Mouse (Mus musculus) MEL-GATA-1-ER (cell line): Measurements from ENCODE around the gene Slc9a3r1.

Experiments used
- DNase-seq: peaks from one replicate; pipeline ENCODE4 v3.0.0-alpha.2; 2012; ENCODE audit warnings: low read depth; ENCODE audit errors: extremely low read depth

The Slc9a3r1 gene

DNA sequence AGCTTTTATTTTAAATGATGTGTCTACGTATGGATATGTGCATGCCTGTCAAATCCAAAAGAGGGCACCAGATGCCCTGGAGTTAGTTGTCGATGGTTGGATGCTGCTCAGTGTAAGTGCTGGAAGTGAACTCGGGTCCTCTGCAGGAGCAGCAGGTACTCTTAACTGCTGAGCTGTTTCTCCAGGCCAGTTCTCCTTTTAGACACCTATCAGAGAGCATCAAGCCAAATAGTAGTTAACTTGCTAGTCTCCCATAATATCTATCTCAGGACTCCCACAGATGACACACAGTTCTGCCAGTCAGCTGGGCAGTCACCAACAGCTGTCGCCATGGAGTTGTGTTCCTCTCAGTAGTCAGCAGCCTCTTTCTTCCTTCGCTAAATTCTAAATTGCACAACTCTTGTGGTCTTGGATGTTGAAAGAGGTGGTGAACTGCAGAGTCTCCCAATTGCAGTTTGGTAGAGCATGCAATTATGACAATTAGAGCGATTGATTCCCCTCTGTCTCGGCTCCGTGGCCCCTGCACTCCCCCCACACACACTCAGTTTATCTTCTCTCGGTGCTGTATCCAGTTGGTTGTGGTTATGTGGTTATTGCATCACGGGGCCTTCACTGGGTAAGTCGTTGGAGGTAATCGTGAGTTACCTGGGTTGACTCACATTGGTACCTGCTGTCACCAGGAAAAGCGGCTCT lies 25.5 kb downstream of the Slc9a3r1 start:
- no peak for DNase-seq

DNA sequence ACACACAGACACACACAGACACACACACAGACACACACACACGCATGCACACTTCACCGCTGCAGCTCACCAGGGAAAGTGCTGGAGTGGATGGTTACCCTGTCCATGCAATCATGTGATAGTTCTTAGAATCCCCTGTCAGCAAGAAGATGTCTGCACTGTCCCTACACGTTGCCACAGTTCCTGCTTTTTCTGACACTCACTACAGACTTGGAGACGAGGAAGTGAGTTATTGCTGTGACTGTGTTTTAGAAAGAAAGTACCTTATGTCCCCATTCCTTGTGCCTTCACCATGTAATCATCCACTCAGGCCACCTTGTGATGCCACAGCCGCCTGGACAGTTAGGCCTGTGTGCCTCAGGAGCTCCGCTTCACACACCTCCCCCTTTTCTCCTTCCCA lies 26.2 kb downstream of the Slc9a3r1 start:
- DNase-seq, result no peak

DNA sequence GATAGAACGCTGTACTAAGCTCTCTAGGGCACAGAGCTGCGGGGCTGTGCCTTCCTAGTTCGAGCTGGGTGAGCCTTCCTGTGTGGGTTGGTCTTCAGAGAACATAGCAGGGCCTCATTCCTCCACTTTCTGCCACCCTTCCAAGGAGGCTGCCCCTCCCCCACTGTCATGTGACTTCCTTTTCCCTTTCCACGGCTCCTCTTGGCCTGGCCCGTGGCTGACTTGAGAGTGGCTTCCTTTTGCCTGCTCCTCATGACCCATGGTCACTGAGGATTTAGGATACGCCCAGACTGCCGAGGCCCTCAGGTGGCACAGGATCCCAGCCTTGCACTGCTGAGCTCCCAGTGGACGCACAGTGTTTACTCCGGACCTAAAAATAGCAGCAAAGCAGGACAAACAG lies 29.0 kb downstream of the Slc9a3r1 start:
- no peak for DNase-seq

DNA sequence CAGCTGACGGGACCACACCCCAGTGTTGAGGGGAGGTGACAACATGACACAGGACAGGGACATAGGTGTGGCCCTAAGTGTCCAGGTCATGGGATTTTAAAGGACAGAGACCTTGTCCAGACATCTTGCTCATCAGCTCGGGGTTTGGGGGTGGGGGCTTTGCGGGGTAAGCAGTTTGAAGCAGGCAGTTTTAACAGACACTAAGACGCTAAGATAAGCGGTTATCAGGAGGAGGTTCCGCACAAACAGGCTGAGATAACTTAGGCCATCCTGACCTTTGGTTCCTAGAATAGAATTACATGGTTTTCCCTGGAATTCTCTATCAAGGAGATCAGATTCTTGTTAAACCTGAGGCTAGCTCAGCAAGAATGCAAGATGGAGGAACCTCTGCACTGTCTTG lies 31.6 kb downstream of the Slc9a3r1 start:
- DNase-seq, result no peak

DNA sequence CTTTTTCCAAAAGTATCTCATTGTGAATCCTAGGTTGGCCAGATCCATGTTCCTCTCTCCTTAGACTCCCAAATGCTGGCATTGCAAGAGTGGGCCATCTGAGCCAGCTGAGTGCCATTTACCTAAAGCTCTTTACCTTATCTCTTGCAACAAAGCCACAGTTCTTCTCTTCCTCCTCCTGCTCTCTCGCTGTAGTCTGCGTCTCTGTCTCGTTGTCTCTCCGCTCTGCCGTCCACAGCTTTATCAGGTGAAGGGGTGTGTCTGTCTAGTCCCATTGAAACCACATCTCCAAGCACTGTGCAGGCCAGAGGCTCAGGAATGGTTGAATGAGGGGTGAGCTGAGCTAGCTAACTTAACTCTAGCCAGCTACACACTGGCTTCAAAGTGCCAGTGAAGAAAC lies 32.8 kb downstream of the Slc9a3r1 start:
- DNase-seq, result peak; percentile 82

DNA sequence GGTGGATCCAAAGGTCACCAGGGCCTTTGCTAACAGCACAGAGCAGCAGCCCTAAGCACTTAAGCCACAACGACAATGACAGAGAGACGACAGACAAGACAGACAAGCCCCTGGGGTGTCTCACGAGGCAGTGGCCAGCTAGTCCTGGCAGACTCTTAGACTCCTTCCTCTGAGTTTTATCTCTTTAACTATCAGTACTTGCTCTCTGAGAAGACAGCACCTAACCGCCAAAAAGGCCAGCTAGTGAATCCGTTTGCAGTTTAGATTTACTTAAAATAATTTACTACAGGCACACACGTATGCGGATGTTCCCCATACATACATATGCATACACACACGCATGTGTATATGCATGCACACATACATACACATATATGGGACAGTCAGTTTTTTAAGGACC lies 34.4 kb downstream of the Slc9a3r1 start:
- DNase-seq, result no peak

DNA sequence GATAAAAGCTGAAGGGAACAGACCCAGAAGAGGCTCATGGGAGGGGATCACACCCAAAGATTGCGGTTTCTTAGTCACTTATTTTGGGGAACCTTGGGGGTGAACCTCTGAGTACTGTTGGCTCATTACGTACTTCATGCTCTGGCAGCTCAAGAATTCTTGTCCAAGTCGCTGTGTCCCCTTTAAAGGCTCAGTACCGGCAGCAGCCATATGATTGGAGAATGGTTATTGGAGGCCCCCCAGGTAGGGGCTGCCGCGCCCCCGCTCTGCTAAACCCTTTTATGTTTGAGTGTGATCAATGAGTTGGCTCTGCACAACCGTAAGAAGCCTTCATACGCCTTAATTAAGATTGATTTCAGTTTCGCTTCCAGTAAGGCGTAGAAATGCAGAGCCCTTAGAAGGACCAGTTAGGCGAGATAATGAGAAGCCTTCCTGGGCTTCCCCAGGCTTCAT lies 35.8 kb downstream of the Slc9a3r1 start:
- peak; percentile 87 for DNase-seq

DNA sequence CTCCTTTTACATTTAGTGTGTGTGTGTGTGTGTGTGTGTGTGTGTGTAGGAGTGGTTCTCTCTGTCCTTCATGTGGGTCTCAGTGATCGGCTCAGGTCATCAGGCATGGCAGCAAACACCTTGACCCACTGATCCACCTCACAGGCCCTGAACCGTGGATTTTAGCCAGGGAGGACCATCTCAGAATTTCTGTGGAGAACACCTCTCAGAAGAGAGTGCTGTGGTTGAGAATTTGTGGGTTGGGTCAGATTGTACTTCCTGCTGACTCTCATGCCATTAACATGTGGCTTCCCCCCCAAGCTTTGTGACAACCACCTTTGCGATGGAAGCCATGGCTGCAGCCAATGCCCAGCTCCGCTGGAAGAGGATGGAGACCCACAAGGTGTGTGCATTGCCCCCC lies 37.4 kb downstream of the Slc9a3r1 start:
- no peak for DNase-seq

DNA sequence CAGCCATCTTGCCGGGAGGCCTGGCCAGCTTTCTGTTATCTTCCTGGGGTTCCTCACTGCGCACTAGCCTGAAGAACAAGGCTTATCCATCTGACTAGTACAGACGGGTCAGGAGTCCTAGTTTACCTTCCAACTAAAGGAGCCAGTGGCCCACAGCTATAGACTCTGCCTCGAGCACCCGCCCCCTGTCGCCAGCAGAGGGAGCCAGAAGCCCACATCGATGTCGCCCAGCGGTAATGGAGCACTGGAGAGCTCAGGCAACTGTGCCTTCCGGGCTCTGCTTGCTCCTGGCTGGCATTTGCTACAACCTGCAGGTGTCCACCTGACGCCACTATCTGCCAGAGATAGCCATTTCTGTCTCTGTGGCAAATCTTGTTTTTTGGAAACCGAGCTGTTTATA lies 39.2 kb downstream of the Slc9a3r1 start:
- DNase-seq, result no peak

DNA sequence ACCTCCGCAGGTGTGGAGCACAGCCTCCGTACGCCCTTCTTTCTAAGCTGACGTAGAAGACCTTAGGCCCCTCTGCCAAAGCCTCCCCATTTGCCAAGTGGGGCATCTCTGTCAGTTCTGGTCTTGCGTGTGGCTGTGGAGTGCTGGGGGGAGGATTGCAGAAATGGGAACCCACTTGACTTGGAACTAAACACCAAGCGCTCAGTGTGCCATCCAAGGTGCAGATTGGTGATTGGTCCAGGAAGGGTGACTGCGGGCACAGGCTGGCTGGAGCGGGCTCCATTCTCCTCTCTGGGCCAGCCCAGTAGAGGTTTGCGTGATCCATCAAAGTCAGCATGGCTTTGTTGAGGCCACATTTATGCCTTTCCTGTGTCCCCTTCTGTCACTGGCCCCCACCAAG lies 39.6 kb downstream of the Slc9a3r1 start:
- DNase-seq, result no peak

DNA sequence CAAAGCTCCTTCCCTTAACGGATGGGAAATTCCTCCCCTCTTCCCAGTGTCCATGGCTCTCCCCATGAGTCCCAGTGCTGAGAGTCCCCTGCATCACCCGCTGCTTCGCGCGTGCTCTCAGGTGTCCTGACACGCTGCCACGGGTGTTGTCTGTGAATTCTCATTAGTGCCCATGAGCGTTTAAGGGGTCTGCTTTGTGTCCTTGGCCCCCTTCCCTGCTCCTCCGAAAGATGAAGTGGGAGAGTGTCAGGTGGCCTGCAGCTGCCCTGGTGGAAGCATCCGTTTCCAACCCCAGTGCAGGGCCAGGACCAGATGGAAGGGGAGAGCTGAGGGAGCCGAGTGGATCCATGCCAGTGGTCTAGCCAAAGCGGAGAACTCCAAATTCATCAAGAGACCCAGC lies 45.0 kb downstream of the Slc9a3r1 start:
- no peak for DNase-seq

DNA sequence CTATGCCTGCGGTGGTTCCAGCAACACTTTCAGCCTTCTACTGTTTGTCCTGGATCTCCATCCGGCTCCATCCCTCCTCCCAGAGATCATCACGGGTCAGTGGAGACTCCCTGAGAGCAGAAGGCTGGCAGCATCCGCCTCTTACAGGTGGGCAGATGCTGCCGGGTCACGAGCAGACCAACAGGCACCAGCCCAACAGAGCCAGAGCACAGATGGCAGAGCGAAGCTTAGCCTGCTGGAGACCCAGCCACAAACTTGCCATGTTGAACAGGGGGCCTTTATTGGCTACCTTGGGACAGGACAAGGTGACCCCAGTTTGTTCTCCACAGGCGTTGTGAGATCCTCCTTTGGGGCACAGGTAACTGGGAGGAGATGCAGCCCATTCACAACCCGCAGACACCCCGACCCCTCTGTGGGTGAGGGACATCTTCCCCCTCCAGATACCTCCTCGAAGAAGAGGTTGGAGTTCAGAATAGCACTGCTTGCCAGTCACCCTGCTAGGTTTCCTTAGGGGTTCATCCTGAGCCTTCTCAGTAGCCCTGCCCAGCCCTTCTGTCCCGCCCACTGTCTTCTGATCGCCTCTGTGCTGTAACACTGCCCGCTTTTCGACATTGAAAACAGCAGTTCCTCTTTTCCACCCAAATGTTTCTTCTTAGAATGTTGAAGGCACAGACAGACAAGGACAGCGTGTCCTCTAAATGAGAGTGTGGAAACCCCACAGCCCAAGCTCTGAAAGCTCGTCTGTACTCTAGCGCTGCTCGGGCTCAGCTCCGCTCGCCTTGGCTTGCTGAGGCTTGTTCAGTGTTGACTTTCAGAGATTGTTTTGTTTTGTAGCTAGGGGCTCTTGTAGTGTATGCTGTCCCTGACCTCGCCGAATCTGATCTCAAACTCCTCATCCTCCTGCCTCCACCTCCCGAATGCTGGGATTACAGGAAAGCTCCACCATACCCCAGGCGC lies 45.9 kb downstream of the Slc9a3r1 start:
- DNase-seq, result no peak

DNA sequence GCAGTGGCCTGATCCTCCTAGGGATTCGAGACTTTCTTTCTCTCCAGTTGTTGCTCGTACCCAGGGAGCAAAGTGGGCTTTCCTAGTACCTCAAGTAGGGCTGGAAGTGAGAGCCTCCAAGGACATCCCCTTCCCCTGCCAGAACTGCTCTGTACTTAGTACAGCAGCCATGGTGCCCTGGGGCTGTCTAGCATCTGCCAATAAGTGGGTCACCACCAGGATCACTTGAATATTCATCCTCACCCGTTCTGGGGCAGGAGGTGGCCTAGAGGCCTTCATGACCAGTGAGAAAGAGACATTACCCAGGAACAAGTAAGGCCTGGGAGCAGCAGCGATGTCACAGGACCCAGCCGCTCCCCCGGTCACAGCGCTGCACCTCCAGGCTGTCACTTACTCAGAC lies 46.8 kb downstream of the Slc9a3r1 start:
- DNase-seq, result no peak

DNA sequence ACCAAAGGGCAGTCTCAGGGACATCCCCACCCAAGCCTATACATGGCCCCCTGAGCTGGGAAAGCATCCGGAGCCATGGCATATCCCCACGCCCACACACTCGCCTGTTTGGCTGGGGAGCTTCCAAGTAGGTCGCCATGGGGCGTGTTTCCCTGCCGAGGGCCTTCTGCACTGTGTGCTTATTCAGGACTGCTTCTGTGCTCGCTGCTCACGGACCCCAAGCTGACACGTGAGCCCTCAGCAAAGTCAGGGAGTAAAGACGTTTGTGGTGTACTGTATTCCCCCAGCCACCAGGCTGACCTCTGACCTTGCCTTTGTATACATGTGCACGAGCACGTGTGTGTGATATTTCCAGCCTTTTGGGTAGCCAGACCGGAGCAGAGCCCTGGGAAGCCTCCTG lies 49.0 kb downstream of the Slc9a3r1 start:
- DNase-seq, result no peak

DNA sequence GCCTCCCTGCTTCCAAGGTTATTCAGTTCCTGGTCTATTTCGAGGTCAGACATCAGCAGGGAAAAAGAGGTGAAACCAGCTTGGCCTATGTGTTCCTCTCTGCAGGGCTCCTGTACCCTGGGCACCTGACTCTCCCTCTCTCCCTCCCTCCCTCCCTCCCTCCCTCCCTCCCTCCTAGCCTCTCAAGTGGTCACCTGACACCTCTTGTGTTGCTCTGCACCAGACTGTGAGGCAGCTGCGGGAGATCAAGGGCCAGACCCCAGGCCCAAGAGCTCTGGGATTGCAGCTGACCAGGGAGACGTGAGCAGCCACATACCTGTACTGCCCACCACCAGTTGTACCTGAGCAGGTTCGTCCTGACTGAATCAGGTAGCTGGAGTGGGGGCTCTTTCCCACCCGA lies 52.0 kb downstream of the Slc9a3r1 start:
- DNase-seq, result no peak

DNA sequence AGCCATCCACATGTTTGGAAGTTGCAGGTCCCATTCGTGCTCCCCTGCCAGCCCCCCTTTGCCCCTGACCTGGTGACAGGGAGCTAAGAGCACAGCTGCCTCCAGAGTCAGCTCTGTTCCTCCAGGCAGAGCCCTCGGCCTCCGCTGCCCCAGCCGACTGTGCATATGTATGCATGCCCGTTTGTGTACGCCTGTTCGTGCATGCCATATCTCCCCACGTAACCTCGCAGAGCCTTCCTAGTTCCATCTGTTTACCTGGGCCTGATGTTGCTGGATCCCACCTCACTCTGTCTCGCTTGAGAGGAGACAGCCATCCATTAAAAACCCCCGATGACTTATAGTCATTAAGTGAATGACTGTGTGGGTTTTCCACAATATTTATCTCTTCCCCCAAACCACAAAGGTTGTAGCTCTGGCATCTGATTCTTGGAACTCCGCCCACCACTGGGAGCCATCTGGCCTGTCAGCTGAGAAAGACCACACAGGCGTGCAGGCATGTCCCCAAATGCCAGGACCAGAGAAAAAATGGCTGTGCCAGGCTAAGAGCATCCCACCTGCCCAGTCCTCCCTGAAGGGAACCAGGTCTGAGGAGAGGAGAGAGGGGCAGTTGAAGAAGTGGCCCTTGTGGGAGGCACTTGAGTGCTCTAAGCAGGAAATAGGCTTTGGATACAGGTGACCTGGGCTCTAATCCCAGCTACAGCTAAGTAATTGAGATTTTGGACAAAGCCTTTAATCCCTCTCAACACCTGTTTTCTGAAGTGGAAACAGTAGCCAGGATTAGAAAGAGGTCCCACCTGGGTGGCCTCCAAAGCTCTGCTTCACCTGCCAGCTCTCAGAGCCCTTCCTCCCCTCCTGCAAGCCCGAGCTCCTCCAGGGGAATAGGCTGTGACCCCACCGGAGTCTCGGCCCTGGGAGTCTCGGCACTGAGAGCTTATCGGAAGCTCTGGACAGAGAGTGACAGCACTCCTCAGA lies 54.6 kb downstream of the Slc9a3r1 start:
- no peak for DNase-seq

DNA sequence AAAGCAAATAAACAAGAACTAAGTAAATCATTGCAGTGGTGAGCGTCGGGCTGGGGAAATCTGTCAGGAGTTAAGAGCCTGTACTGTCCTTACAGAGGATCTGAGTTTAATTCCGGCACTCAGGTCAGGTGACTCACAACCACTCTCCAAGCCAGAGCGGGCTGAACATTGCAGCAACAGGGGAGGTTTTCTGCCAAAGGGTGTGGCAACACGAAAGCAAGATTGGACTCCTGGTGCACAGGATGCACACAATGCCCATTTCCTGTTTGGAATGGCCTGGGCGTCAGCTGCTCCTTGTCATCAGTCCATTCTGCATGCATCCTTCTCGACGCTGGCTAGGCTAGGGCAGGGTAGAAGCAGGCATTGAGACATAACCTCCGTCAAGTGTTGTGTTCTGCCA lies 56.1 kb downstream of the Slc9a3r1 start:
- DNase-seq, result no peak

DNA sequence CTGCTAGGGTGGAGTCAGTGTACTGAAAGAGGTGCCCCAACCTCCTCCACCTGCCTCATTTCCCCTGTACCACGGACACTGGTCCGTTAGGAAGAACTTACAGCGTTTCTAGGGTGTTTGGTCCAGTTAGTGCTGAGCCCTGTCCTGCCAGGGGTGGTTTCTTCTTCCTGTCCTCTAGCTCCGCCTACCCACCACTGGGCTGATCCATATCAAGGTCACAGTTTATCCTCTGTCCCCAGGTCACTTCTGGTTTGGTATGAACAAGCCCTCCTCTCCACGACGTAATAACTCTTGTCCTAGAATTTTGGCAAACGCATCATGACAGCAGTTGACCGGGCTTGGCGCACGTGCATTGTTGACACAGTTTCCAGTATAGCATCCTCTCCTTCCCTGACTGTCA lies 56.5 kb downstream of the Slc9a3r1 start:
- no peak for DNase-seq

DNA sequence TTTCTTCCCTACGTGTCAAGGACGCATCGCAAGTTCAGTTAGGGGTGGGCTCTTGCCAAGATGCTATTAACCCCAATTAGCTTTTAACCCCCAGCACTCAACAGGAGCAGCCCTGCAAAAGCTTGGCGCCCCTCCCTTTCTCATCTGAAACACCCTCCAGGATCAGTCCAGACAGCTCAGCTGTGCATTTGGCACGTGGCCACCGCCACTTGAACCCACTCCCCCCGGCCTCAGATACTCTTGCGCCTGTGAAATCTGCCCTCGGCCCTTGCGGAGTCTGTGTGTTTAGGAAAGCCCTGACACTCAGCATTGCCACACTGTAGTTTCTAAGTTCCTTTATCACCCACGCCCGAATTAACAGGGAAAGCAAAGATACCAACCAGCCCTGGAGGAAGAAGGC lies 58.9 kb downstream of the Slc9a3r1 start:
- DNase-seq, result no peak

DNA sequence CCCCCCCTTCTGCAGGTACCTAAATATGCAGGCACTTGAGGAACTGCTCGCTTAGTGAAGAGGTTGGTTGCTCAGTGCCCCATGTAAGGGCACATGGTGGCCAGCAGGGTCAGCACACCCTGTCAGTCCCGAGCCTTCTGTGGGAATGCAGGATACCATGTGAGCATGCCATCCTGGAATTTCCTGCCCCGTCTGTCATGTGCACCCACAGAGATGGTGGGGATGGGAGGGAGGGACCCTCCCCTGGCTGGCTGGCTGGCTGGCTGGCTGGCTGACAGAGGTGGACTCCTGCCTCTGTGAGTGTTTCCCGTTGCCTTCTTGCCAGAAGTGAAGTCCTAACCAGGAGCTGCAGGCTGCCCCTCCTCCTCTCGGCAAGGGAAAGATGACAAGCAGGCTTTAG lies 59.4 kb downstream of the Slc9a3r1 start:
- no peak for DNase-seq

DNA sequence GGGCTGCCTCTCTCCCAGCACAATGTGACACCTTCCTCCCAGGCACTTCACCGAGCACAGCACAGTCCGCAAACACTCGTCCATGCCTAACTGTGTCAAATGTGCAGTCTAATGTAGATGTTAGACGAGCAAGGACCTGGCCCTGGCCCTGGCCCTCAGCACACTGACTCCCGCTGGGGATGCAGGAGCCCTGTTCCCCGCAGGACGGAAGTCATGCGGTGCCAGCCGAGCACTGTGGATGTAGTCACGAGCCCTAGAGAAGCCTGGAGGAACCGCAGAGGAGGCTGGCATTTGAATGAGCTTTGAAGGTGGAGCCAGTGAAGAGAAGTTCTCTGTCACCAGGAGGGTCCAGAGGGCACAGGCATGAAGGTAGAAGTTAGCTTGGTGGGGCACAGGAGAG lies 60.3 kb downstream of the Slc9a3r1 start:
- no peak for DNase-seq

DNA sequence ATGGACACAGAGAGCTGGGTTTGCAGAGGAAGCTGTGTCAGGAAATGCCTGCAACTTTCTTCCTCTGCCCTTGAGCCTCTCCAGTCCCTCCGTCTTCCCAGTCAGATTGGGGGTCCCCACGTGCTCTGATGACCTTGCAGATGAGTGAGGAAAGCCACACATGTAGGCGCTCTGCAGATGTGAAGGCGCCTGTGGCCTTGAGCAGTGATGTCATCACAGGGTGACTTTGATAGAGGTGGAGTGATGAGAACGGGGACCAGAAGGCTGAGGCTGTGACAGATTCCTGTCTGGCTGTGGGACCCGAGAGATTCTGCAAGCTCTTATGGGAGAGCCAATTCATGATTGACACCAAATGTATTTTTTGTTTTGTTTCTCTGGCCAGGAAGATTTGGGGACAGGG lies 60.7 kb downstream of the Slc9a3r1 start:
- no peak for DNase-seq
